Mouse (Mus musculus) adrenal gland (tissue): ENCODE measurements around the gene Gm39566.

ENCODE experiments used
- intact Hi-C: fragments of 180-260 bp; cut with DNase I; formaldehyde crosslinking; loops from one replicate; pipeline ENCODE4 v1.15.1; 2025

Gm39566 gene

GRCm38 (mm10) chr11:69800392-69801197 is 14.5 kb downstream of the Gm39566 start:
- intact Hi-C loops, result loop anchor here (5.0 kb wide), 2 partner anchors 33 to 37 kb away; partner anchors contain the start of genes Nlgn2, Tmem256 and Zbtb4

- intact Hi-C loops, result loop anchor here (5.0 kb wide), 2 partner anchors 33 to 37 kb away; partner anchors contain the start of genes Nlgn2, Tmem256 and Zbtb4
Measured at GRCm38 (mm10) chr11:69800138-69800391, 15.0 kb downstream of the Gm39566 start.

- intact Hi-C loops, result loop anchor here (5.0 kb wide), 2 partner anchors 32 to 38 kb away; partner anchors contain the start of genes Nlgn2, Tmem256 and Zbtb4
Measured at GRCm38 (mm10) chr11:69799394-69800137, 15.5 kb downstream of the Gm39566 start.

GRCm38 (mm10) chr11:69797924-69798323 is 17.2 kb downstream of the Gm39566 start:
- intact Hi-C loops, result no loop called here

GRCm38 (mm10) chr11:69795983-69796435 is 19.1 kb downstream of the Gm39566 start:
- intact Hi-C loops, result no loop called here

GRCm38 (mm10) chr11:69795168-69795982 is 19.7 kb downstream of the Gm39566 start, which contains the start of gene Chrnb1:
Gene Chrnb1 (minus strand): TSS chr11:69795943.
- intact Hi-C loops, result no loop called here

- intact Hi-C loops, result no loop called here
Measured at GRCm38 (mm10) chr11:69793429-69793828, 21.7 kb downstream of the Gm39566 start.

- intact Hi-C loops, result no loop called here
Measured at GRCm38 (mm10) chr11:69791420-69791819, 23.7 kb downstream of the Gm39566 start.

- intact Hi-C loops, result no loop called here
Measured at GRCm38 (mm10) chr11:69789431-69789830, 25.7 kb downstream of the Gm39566 start.

GRCm38 (mm10) chr11:69787306-69787705 is 27.8 kb downstream of the Gm39566 start:
- intact Hi-C loops, result no loop called here

GRCm38 (mm10) chr11:69784793-69785272 is 30.3 kb downstream of the Gm39566 start:
- intact Hi-C loops, result no loop called here

- intact Hi-C loops, result no loop called here
Measured at GRCm38 (mm10) chr11:69781828-69782227, 33.3 kb downstream of the Gm39566 start.

GRCm38 (mm10) chr11:69778985-69779384 is 36.1 kb downstream of the Gm39566 start:
- intact Hi-C loops, result no loop called here

- intact Hi-C loops, result no loop called here
Measured at GRCm38 (mm10) chr11:69778258-69778982, 36.7 kb downstream of the Gm39566 start.

GRCm38 (mm10) chr11:69777504-69778257 is 37.4 kb downstream of the Gm39566 start:
- intact Hi-C loops, result no loop called here

GRCm38 (mm10) chr11:69776488-69776887 is 38.6 kb downstream of the Gm39566 start:
- intact Hi-C loops, result no loop called here

- intact Hi-C loops, result no loop called here
Measured at GRCm38 (mm10) chr11:69775716-69776115, 39.4 kb downstream of the Gm39566 start.

- intact Hi-C loops, result no loop called here
Measured at GRCm38 (mm10) chr11:69774961-69775360, 40.1 kb downstream of the Gm39566 start.

GRCm38 (mm10) chr11:69767625-69767909 is 47.5 kb downstream of the Gm39566 start:
- intact Hi-C loops, result loop anchor here (5.0 kb wide), 2 partner anchors 35 to 110 kb away; partner anchors contain the start of genes Fgf11 and Tmem95
